Mouse (Mus musculus) forebrain, embryonic 12.5 days (tissue): ENCODE measurements around the gene Rad9b. TPM values are rescaled to one million over a fixed set of nuclear protein-coding genes. Genes with fewer than 3 reads are reported as not detected.
A peak's percentile ranks its signal among the peaks of the same experiment; 100 is the strongest.

Source experiments
- ATAC-seq: fragments of 200-750 bp; cut with Nextera tagmentation; 2 replicates; pipeline ENCODE4 v1.8.0; 2017; ENCODE audit warnings: moderate TSS enrichment; ENCODE audit not compliant: low FRiP score
- H3K27ac ChIP-seq: fragments of 300-500 bp; sonication (generic); 2 replicates; pipeline ENCODE4 v1.5.1; 2016; ENCODE audit warnings: mild to moderate bottlenecking
- H3K27me3 ChIP-seq: fragments of 300-500 bp; sonication (generic); 2 replicates; pipeline ENCODE4 v1.6.1; 2016; ENCODE audit warnings: mild to moderate bottlenecking
- H3K36me3 ChIP-seq: fragments of 300-500 bp; sonication (generic); replicated peaks from 2 replicates; pipeline ENCODE4 v1.6.1; 2016; ENCODE audit warnings: mild to moderate bottlenecking
- H3K4me1 ChIP-seq: fragments of 300-500 bp; sonication (generic); 2 replicates; pipeline ENCODE4 v1.6.1; 2016
- H3K4me2 ChIP-seq: fragments of 300-500 bp; sonication (generic); 2 replicates; pipeline ENCODE4 v1.6.1; 2016; ENCODE audit warnings: mild to moderate bottlenecking, moderate library complexity
- H3K4me3 ChIP-seq: fragments of 300-500 bp; sonication (generic); replicated peaks from 2 replicates; pipeline ENCODE4 v1.5.1; 2016; ENCODE audit warnings: mild to moderate bottlenecking
- H3K9ac ChIP-seq: fragments of 300-500 bp; sonication (generic); 2 replicates; pipeline ENCODE4 v1.6.1; 2016; ENCODE audit warnings: mild to moderate bottlenecking
- H3K9me3 ChIP-seq: fragments of 300-500 bp; sonication (generic); 2 replicates; pipeline ENCODE4 v1.6.1; 2016
- WGBS: fragments of 180-500 bp; shearing (Covaris S2); methylation state at CpG from one replicate; pipeline ENCODE4 v1.1.7; 2016; 5-methylcytosine and 5-hydroxymethylcytosine counted together
- polyA plus RNA-seq: library from polyadenylated mRNA; unstranded; fragments of >200 nt; fragmentation: Nextera tagmentation; extraction: Ambion mirVana; gene quantifications from 2 replicates; pipeline ENCODE4 v1.2.1, GENCODE M21; 2016

The Rad9b gene
- polyA plus RNA-seq, 1 experiment from 2014 or later: 15.8 TPM

DNA sequence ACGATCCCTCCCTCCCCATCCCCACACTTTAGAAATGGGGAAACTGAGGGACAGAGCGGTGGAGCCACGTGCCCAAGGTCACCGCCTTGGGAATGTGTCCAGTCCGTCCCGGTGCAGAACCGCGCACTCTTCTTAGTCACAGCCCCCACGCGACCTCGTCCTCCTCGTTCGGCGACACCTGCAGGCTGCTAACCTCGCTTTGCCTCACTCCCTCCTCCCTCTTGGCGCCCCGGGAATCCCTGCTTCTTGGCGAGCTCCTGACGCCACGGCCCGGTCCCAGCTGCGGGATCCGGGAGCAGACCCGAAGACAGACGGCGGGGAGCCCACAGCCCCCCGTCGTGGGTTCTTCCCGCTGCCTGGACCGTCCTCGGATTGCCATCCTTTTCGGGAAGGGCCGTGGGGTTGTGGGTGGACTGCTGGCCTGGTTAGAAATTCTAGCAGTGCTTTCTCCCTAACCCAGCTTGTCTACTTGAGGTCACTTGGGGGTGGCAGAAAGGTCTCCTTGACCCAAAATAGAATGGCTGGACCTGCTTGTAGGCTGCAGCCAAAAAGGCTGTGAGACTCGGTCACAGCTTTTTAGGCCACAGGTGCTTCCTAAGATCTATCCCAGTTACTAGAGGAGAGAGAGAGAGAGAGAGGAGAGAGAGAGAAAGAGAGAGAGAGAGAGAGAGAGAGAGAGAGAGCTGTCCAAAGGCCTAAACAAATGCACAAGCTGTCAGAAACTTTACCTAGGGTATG is 68.8 kb downstream of the Rad9b start:
- Histone ChIP-seq H3K4me1 (peaks cover 25% of the 10 kb centered on the region), H3K36me3 (peaks cover 16% of the 10 kb centered on the region), H3K4me2 (peak overlapping the region; percentile 99), H3K27me3 (peaks cover 5% of the 10 kb centered on the region), H3K9ac (peak overlapping the region; percentile 94), H3K27ac (peak overlapping the region; percentile 87), H3K4me3 (peak overlapping the region; percentile 99), H3K9me3 (0 out of 2 replicates have a peak, but pooled peaks cover 7% of the 10 kb centered on the region)
- peak; percentile 18; the same call in 1 of the 2 replicates for ATAC-seq
- WGBS: 1% methylated on average over 34 of the region's 34 CpGs

DNA sequence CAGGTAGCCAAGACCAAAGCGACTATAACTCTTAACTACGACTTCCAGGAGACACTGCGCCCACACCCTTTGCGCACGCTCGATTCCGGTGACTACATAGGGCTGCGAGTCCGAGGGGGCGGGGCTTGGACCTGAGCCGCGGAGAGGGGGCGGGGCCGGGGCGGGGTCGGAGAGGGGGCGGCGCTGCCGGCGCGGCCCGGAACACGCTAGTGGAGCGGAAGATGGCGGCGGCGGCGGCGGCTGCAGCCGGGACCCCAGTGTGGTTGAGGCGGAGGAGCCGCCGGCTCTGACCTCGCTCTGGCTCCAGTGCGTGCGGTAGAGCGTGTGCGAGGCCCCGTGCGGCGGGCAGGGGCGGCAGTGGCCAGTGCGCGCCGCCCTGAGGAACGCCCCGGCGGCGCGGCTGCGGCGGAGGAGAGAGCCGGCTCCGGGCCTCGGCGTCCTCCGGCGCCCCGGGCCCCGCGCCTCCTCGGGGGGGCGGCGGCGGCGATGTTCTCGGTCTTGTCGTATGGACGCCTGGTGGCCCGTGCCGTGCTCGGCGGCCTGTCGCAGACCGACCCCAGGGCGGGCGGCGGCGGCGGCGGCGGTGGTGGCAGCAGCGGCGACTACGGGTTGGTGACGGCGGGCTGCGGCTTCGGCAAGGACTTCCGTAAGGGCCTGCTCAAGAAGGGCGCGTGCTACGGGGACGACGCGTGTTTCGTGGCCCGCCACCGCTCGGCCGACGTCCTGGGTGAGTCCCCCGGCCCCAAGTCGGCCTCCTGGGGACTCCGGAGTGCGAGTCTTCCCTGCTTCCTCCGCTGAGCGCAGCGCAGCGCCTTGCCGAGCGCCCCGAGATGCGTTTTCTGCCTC is 69.6 kb downstream of the Rad9b start, which contains the start of gene Pptc7:
TSS of gene Pptc7 (plus strand) at position 183 of the 846 bp plus-strand sequence.
- peak within 1 kb of the TSS; percentile 99 for H3K4me2 ChIP-seq
- H3K4me3 ChIP-seq: peak within 1 kb of the TSS; percentile 99
- peak within 1 kb of the TSS; percentile 87 for H3K27ac ChIP-seq
- ATAC-seq: peak; percentile 94
- WGBS: under 1% methylated on average over 98 of the region's 114 CpGs
- H3K4me1 ChIP-seq: peaks cover 25% of the 10 kb centered on the region
- H3K27me3 ChIP-seq: peaks cover 5% of the 10 kb centered on the region
- peak within 1 kb of the TSS; percentile 94 for H3K9ac ChIP-seq
- no peaks in the 10 kb centered on the region for H3K9me3 ChIP-seq
- peaks cover 16% of the 10 kb centered on the region for H3K36me3 ChIP-seq

DNA sequence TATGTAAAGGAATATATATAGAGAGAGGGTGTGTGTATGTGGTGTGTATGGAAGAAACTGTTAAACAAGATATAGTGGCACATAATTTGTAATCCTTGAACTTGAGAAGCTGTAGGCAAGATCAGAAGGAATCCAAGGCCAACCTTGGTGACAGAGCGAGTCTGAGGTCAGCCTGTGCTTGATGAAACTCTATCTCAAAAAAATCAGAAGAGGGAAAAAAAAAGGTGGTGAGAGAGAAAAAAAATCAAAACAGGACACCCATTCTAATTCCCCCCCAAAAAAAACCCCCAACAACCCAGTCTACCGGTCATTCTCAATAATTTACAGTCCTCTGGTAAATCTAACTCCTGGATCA is 70.2 kb downstream of the Rad9b start:
- peaks cover 16% of the 10 kb centered on the region for H3K36me3 ChIP-seq
- ATAC-seq: 0 out of 2 replicates have a peak, but pooled peaks have one; percentile 4
- H3K9me3 ChIP-seq: no peaks in the 10 kb centered on the region

DNA sequence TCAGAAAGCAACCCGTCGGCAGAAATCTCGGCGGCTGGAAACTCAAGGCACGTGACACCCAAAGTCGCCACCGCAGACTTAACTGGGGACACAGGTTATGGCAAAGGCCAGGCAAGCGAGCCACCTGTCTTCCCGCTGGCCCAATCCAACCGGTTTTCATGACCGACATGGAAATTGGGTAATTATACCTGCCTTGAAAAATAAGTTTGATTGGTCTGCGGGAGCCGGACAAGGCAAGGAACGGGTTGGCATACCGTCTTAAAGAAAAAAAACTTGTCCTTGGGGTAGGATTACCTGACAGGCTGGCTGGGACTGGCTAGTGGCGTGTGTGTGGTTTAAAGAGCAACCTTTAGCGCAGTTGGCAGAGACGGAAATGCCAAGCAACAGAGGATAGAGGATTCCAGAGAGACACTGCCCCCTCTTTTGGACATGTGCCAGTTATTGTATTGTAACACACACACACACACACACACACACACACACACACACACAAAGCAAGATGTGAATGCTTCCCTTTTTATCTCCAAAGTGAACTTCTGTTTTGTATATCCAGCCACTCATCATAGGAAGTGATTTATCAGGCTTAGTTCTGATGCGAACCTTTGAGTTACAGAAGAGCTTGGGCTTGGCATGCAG is 73.1 kb downstream of the Rad9b start:
- no peak overlapping the region for H3K27ac ChIP-seq
- no peak overlapping the region for H3K4me3 ChIP-seq
- ATAC-seq: no peak
- peaks cover 21% of the 10 kb centered on the region for H3K4me1 ChIP-seq
- peaks cover 5% of the 10 kb centered on the region for H3K27me3 ChIP-seq
- no peak overlapping the region for H3K9ac ChIP-seq
- 44% methylated on average over 19 of the region's 19 CpGs for WGBS
- H3K9me3 ChIP-seq: no peaks in the 10 kb centered on the region
- no peaks in the 10 kb centered on the region for H3K36me3 ChIP-seq
- no peak overlapping the region for H3K4me2 ChIP-seq

More for the DNA sequence above, 70.2 kb downstream of the Rad9b start:
- Histone ChIP-seq H3K27me3 (peaks cover 5% of the 10 kb centered on the region), H3K4me2 (peak overlapping the region; percentile 36; the same call in 1 of the 2 replicates), H3K27ac (no peak overlapping the region), H3K4me3 (peak overlapping the region; percentile 99), H3K4me1 (peaks cover 25% of the 10 kb centered on the region), H3K9ac (no peak overlapping the region)
- 27% methylated on average over 2 of the region's 2 CpGs for WGBS

DNA sequence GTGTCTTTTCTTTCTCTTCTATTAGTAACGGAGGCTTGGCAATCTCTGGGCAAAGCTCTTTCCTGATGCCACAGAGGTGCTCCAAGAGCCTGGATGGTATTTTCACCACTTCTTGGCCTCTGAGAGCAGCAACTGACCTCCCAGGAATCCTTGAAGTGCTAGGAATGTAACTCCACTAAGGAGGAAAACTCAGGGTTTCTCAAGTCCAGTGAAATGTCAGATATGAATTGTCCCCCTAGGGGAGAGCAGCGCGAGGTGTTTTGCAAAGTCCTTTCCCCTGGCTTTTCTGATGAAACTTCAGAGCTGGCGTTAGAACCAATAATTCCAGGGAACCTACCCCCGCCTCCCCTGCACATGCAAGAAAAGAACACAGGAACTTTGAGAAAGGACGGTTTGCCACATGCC is 73.6 kb downstream of the Rad9b start:
- Histone ChIP-seq H3K27ac (no peak overlapping the region), H3K4me3 (no peak overlapping the region), H3K4me1 (peaks cover 16% of the 10 kb centered on the region), H3K4me2 (no peak overlapping the region), H3K9ac (no peak overlapping the region), H3K9me3 (no peaks in the 10 kb centered on the region), H3K36me3 (no peaks in the 10 kb centered on the region), H3K27me3 (peaks cover 5% of the 10 kb centered on the region)
- WGBS: 51% methylated on average over 6 of the region's 6 CpGs
- ATAC-seq: no peak

DNA sequence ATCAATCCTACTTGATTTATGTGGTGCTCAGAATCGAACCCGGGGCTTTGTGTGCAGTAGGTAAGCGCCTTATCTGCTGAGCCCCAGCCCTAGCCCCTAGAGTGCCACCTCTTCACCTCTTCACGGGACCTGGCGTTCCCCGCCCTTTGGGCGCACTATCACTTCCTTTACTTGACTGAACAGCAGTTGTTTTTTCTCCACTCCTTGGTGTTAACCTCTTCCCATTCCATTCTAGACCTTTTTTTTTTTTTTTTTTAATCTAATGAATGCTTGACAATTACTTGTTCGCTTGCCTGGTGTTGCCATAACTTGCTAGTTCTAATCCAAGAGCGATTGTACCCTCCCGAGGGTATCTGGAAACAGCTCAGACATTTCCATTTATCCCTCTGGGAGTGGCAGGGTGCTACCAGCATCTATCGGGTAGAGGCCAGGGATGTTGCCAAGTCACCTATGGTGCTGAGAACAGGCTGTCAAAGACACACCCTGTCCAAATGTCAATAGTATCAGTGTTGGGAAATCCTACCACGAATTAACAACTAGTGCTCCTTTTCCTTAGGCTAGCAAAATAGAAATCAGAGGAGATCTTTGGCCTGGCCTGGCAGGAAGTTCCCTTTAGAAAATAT is 74.1 kb downstream of the Rad9b start:
- 80% methylated on average over 12 of the region's 12 CpGs for WGBS

DNA sequence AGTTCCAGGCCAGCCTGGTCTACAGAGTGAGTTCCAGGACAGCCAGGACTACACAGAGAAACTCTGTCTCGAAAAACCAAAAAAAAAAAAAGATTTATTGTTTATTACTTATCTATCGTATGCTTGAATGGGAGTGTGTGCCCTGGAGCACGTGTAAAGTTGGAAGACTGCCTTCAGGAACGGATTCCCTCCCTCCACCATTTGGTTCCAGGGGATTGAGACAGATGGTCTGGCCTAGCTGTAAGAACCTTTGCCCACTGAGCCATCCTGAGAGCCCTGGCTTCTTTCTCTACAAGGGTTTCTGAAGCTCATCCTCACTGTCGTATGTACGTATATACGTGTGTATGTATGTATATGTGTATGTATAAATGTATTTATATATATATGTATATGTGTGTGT is 75.1 kb downstream of the Rad9b start:
- 91% methylated on average over 7 of the region's 7 CpGs for WGBS
- no peaks in the 10 kb centered on the region for H3K9me3 ChIP-seq
- H3K36me3 ChIP-seq: no peaks in the 10 kb centered on the region

More for the DNA sequence above, 74.1 kb downstream of the Rad9b start:
- H3K4me3 ChIP-seq: no peak overlapping the region
- H3K27ac ChIP-seq: no peak overlapping the region
- H3K4me1 ChIP-seq: peaks cover 16% of the 10 kb centered on the region
- no peaks in the 10 kb centered on the region for H3K36me3 ChIP-seq
- ATAC-seq: no peak
- H3K9ac ChIP-seq: no peak overlapping the region
- peaks cover 5% of the 10 kb centered on the region for H3K27me3 ChIP-seq
- no peaks in the 10 kb centered on the region for H3K9me3 ChIP-seq
- H3K4me2 ChIP-seq: no peak overlapping the region

DNA sequence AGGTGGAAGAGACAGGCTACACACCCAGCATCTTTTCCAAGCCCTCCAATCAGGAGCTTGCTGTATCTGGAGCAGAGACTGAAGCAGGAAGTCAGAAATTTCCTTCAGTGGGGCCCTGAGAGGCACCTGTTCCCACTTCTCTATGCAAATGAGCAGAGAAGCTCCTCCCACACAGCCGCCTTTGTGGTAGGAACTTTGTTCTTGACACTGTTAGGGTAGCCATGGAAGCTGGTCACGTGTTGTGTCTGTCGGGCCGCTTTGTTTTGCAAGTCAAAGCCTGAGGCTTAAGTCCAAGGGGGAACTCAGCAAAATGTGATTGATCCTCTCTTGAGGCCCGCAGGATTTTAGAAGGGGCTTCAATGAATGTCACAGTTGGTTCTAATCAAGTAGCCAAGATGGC is 79.2 kb downstream of the Rad9b start:
- no peak overlapping the region for H3K4me2 ChIP-seq
- H3K4me3 ChIP-seq: no peak overlapping the region
- H3K4me1 ChIP-seq: peaks cover 8% of the 10 kb centered on the region
- no peaks in the 10 kb centered on the region for H3K27me3 ChIP-seq
- ATAC-seq: no peak
- H3K9me3 ChIP-seq: no peaks in the 10 kb centered on the region
- WGBS: 8% methylated on average over 5 of the region's 5 CpGs
- H3K9ac ChIP-seq: no peak overlapping the region
- no peak overlapping the region for H3K27ac ChIP-seq
- no peaks in the 10 kb centered on the region for H3K36me3 ChIP-seq

More for the DNA sequence above, 75.1 kb downstream of the Rad9b start:
- no peak overlapping the region for H3K9ac ChIP-seq
- H3K4me1 ChIP-seq: peaks cover 19% of the 10 kb centered on the region
- no peak for ATAC-seq
- no peak overlapping the region for H3K4me3 ChIP-seq
- no peak overlapping the region for H3K27ac ChIP-seq
- no peak overlapping the region for H3K4me2 ChIP-seq
- H3K27me3 ChIP-seq: peaks cover 5% of the 10 kb centered on the region

Other genes starting within 250 kb of the Rad9b start
- gene Ccdc63, start 213.4 kb downstream of the Rad9b start, polyA plus RNA-seq: not detected in 2 replicates
- 324 and 337 TPM in 2 replicates for gene Ppp1cc, start 196.0 kb downstream of the Rad9b start, polyA plus RNA-seq
- gene Hvcn1, start 147.4 kb downstream of the Rad9b start, polyA plus RNA-seq: 7.5 and 8.4 TPM in 2 replicates
- gene Tctn1, start 89.8 kb downstream of the Rad9b start, polyA plus RNA-seq: 4.4 and 5.5 TPM in 2 replicates
- 9.6 and 10.7 TPM in 2 replicates for gene Pptc7, start 69.9 kb downstream of the Rad9b start, polyA plus RNA-seq
- 174 and 186 TPM in 2 replicates for gene Vps29, start 136 bp upstream of the Rad9b start, polyA plus RNA-seq
- gene Gpn3, start 17.6 kb upstream of the Rad9b start, polyA plus RNA-seq: 60.5 and 62.6 TPM in 2 replicates
- 106 and 115 TPM in 2 replicates for gene Fam216a, start 18.1 kb upstream of the Rad9b start, polyA plus RNA-seq
- 111 and 128 TPM in 2 replicates for gene Arpc3, start 37.6 kb upstream of the Rad9b start, polyA plus RNA-seq
- gene Anapc7, start 67.5 kb upstream of the Rad9b start, polyA plus RNA-seq: 49.2 and 50.5 TPM in 2 replicates
- 57.9 and 61.2 TPM in 2 replicates for gene Atp2a2, start 148.0 kb upstream of the Rad9b start, polyA plus RNA-seq